Mouse (Mus musculus): Measurements from ENCODE around the gene Ptpra.
A peak's percentile ranks its signal among the peaks of the same experiment; 100 is the strongest.
"Not testable (repeated sequence)": the region's sequence is repeated elsewhere in the genome, so short reads cannot be mapped to it uniquely, and the experiment has no call there.

Gene Ptpra

GRCm38 (mm10) chr2:130482700-130483099 lies 32.6 kb downstream of the Ptpra start:
- DNase-seq (ENCODE audit: inconsistent age in 2 of 2, low spot score in 1 of 2), result peak; percentile 39 to 70

GRCm38 (mm10) chr2:130484206-130484605 lies 34.1 kb downstream of the Ptpra start:
- peak; percentile 54 to 78 for DNase-seq (ENCODE audit: inconsistent age in 2 of 2, low spot score in 1 of 2)

DNA sequence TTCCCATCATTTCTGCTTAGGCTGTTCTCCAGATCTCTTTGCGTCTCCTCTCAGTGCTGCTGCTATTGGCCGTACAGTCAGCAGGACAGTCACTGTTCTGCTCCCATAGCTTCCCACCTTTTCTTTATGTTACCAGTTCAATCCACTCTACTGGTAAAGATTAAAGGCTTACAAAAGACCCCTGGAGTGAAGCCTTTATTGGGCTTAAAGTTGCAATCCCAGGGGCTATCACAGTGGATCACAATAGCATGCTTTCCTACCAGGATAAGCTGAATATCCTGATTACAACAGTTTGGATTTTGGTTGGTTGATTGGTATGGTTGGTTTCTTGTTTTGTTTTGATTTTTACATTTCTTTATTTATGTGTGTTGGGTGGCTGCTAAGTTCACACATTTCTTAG lies 37.9 kb downstream of the Ptpra start:
- no peak for DNase-seq (ENCODE audit: inconsistent age in 2 of 2, low spot score in 1 of 2)

DNA sequence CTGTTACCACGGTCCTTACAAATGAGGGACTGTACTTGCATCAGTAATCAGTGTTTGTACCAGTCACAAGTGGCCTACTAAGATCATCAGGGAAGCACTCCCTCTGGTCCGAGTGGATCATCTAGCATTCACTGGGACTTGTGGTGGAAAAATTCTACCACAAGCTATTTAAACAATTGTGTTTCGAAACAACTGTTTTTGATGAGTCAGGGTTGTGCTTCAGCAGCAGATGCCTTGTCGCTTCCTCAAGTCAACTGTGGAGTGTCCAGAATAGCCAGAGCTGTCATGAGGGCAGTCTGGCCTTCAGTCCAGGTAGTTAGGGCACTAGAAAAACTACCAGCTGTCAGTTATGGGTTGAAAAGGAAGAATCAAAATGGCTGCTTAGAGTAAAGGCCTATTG lies 38.5 kb downstream of the Ptpra start:
- peak in 1 of 2 experiments; percentile 68 for DNase-seq (ENCODE audit: inconsistent age in 2 of 2, low spot score in 1 of 2)

- no peak for DNase-seq (ENCODE audit: inconsistent age in 2 of 2, low spot score in 1 of 2)
These were observed 41.1 kb downstream of the Ptpra start for GRCm38 (mm10) chr2:130491162-130491561.

- peak in 1 of 2 experiments; percentile 50 for DNase-seq (ENCODE audit: inconsistent age in 2 of 2, low spot score in 1 of 2)
These were observed 41.5 kb downstream of the Ptpra start for GRCm38 (mm10) chr2:130491587-130491986.

- DNase-seq (ENCODE audit: inconsistent age in 2 of 2, low spot score in 1 of 2), result not testable (repeated sequence)
These were observed 45.0 kb downstream of the Ptpra start for GRCm38 (mm10) chr2:130495114-130495513.

- DNase-seq (ENCODE audit: inconsistent age in 2 of 2, low spot score in 1 of 2), result peak; percentile 74 to 75
These were observed 46.0 kb downstream of the Ptpra start for GRCm38 (mm10) chr2:130496037-130496436.

DNA sequence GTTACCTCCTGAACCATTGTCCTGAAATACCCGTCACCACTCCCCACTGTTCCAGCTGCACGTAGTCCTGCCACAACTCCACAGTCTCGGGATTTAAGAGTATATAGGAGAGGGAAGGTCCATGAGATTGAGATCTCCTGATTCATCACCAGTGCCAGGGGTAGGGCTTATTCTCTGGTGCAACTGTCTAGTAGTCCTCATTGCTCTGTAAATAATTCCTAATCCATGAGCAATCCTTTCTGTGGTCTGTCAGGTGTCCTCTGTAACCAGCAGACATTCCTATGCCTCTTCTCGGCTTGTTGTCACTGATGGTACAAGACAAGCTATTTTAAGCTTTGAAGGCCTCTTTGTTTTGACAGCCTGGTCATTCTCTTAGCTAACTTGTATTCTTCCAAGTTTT lies 46.9 kb downstream of the Ptpra start:
- no peak for DNase-seq (ENCODE audit: inconsistent age in 2 of 2, low spot score in 1 of 2)

- DNase-seq (ENCODE audit: inconsistent age in 2 of 2, low spot score in 1 of 2), result peak; percentile 50 to 89
These were observed 49.5 kb downstream of the Ptpra start for GRCm38 (mm10) chr2:130499546-130499945.

DNA sequence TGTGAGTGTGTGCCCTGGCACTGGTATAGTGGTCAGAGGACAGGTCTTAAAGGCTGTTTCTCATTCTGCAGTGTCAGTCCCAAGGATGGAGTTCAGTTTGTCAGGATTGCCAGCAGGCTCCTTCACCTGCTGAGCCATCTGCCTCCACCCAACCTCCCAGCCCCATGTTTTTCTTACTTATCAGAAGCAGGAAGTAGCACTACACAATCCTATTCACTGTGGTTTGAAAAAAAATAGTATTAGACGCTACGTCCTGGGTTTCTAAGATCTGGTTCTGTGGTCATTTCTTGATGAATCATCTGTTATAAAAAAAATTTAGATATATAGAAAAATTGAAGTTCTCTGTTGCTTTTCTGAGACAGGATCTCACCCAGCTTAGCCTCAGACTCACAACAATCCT lies 51.5 kb downstream of the Ptpra start:
- DNase-seq (ENCODE audit: inconsistent age in 2 of 2, low spot score in 1 of 2), result no peak

DNA sequence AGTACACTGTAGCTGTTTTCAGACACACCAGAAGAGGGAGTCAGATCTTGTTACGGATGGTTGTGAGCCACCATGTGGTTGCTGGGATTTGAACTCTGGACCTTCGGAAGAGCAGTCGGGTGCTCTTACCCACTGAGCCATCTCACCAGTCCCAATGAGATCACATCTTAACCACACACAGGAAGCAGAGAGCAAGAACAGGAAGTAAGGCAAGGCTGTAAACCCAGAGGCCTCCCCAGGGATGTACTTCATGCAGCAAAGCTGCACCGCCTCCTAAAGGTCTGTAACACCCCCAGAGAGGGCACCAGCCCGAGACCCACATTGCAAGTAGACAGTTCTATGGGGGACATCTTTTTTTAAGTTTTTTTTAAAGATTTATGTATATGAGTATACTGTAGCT lies 61.5 kb downstream of the Ptpra start:
- DNase-seq (ENCODE audit: inconsistent age in 2 of 2, low spot score in 1 of 2), result not testable (repeated sequence)

- DNase-seq (ENCODE audit: inconsistent age in 2 of 2, low spot score in 1 of 2), result no peak
These were observed 63.8 kb downstream of the Ptpra start for GRCm38 (mm10) chr2:130513907-130514306.

DNA sequence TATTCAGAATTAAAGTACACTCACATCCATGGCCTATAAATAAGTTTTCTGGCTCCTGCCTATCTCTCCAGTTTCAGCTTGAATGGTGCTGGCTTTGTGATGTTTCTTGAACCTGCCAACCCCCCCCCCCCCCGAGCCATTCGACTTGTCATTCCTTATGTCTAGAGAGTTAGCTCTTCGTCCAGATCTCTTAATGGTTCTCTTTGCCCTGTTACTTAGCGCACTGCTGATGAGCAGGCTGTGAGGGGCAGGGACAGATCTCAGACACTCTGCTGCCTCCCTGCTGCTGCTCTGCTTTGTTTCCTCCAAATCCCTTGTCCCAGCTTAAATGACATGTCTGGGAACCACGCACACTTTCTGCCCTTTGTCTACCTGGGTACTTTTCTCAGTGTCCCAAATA lies 65.7 kb downstream of the Ptpra start:
- DNase-seq (ENCODE audit: inconsistent age in 2 of 2, low spot score in 1 of 2), result no peak

DNA sequence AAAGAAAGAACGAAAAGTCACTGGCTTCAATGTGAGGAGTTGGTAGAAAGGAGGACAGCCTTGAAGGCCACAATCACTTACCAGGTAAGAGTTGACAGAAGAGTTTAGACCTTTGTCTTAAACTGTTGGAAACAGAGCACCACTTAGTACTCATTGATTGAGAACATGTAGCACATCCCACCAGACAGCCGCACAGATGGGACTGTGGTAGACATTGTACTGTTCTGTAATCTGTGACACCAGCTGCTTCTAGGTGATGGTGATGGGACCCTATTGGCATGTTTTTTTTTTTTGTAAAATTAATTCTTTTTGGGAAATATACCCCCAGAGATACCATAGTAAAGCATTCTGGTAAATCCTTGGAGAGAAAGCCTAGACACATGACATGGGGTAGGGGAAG lies 71.8 kb downstream of the Ptpra start:
- DNase-seq (ENCODE audit: inconsistent age in 2 of 2, low spot score in 1 of 2), result no peak

- not testable (repeated sequence) for DNase-seq (ENCODE audit: inconsistent age in 2 of 2, low spot score in 1 of 2)
These were observed 75.4 kb downstream of the Ptpra start for GRCm38 (mm10) chr2:130525480-130525879.

DNA sequence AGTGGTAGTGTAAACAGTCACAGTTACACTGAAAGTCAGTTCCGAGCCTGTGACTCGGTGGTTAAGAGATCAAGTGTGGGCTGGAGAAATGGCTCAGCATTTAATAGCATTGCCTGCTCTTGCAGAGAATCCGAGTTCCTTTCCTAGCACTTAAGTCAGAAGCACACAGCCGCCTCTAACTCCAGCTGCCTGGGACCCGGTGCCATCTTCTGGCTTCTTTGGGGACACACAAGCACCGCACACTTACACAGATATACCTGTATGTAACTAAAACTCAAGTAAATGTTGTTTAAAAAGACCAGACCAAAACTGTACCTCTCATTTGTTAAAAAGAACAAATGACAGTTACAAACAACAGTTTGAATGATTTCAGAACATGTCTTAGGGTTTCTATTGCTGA lies 78.4 kb downstream of the Ptpra start:
- no peak for DNase-seq (ENCODE audit: inconsistent age in 2 of 2, low spot score in 1 of 2)

DNA sequence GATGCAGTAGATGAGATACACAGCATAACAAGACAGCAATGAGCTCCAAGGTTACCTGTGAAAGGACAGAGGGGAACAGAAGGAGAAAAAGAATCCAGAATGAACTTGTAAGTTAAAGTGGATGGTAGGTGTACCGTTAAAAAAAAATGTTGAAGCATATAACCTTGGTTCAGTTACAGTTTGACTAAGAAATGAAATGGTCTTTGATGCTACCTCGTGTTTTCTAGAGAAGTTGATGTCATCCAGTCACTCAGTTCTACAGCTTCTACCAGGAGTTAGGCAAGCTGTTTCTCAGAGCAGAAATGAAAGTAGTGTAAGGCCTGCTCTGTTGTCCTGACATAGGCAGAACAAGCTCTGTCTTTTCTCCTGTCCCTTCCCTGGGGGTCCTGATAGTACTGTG lies 79.2 kb downstream of the Ptpra start:
- no peak for DNase-seq (ENCODE audit: inconsistent age in 2 of 2, low spot score in 1 of 2)

GRCm38 (mm10) chr2:130529925-130530324 lies 79.8 kb downstream of the Ptpra start:
- DNase-seq (ENCODE audit: inconsistent age in 2 of 2, low spot score in 1 of 2), result no peak

DNA sequence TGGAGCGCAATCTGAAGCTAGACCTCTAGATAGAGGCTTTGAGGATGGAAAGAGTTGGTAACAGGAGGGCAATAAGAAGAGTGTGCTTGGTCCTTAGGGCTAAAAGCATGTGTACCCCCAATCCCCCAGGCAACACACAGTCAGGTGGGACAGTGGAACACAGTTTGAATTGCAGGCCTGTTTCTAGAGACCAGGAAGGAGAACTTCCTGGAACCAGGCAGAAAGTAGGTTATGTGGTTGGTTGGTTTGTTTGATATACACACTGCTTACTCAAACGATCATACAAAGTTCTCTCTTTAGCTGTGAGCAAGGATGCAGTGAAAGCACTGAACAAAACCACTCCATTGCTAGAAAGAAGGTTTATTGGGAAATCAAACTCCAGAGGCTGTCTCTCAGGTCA lies 82.1 kb downstream of the Ptpra start:
- no peak for DNase-seq (ENCODE audit: inconsistent age in 2 of 2, low spot score in 1 of 2)

GRCm38 (mm10) chr2:130535017-130535416 lies 84.9 kb downstream of the Ptpra start:
- no peak for DNase-seq (ENCODE audit: inconsistent age in 2 of 2, low spot score in 1 of 2)

DNA sequence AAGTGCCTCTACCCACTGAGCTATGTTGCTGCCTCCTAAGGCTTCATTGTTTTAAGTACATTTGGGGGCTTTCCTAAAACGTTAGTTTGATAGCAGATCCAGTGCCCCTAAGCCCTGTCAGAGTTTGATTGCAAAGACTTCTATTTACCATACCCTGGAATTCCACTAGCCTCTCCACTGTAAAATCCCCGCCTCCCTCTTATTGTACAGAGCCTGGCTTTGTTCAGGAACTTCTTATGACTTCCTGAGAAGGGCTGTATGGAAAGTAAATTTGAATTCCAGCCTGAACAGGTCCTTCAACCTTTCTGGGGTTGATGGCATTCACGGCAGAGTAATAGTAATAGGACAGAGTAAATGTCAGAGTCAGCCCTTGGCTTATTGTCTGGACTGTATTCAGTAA lies 86.8 kb downstream of the Ptpra start:
- no peak for DNase-seq (ENCODE audit: inconsistent age in 2 of 2, low spot score in 1 of 2)

DNA sequence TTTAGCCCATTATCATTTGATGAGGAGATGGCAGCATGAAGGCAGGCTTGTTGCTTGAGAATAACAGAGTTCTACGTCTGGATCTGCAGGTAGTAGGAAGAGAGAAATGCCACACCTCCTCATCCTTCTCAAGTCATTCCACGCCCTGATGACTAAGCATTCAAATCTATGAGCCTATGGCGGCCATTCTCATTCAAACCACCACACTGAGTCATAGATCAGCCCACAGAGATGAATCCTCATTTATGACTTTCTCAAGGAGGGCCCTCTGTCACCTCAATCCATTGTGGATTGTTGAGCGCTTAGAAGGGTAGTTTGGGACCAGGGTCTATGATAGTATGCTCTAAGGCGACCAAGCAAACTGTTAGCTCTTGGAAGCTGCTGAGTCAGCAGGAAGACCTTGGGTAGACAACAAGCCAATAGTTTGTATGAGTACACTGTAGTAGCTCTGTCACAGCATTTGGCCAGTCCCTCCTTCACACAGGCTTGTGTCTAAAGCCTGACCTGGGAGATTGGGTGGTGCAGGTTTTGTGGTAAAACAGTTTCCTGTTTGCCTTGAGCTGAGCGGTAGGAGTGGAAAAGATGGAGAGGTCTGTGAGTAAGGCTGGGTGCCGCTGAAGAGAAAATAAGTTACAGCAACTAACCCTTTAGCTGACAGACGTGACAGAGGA lies 88.9 kb downstream of the Ptpra start:
- no peak for DNase-seq (ENCODE audit: inconsistent age in 2 of 2, low spot score in 1 of 2)

Measured in adrenal gland, adult (tissue).